Mouse (Mus musculus) cerebellum, adult 9-10 months (tissue): ENCODE results near the gene Dync1i1.

Experiments used
- DNase-seq: peaks from one replicate; pipeline ENCODE4 v3.0.0; 2022

The Dync1i1 gene

DNA sequence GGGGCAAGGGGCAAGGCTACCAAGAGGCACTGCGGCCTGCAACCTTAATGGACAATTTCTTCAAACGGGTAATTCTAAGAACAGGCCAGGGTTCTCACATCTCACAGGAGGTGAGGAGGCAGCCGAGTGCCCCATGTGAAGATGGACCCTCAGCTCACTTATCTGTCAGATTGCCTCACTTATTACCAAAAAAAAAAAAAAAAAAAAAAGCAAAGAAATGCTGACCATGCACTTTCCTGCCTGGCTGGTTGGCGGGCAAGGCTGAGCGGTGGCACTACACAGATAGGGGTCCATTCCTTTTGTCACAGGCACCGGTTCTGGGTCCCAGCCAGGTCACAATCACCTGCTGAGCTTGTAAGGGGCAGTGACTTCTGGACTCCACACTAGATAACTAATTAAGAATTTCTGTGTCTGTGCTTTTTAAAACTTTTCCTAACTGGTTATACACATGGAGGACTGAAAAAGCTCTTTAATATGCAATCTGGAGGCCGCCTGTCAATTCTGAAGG, 350.6 kb downstream of the Dync1i1 start:
- DNase-seq = no peak

DNA sequence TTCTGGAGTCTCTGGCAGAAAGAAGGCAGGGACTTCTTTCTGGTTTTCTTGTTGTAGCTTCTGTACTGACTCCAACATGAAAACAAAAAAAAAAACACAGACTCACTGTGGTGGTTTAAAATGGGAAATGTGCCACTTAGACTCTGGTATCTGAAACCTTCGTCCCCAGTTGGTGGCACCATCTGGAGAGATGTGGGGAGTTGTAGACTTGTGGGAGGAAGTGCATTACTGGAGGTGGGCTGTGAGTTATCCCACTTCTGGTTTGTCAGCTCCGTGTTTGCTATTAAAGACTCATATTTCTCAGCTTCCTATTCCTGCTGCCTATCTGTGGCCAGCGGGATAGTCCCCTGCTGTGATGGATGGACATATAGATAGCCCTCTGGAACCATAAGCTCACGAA, 351.8 kb downstream of the Dync1i1 start:
- no peak for DNase-seq
